Mouse (Mus musculus) embryonic facial prominence, embryonic 13.5 days (tissue): ENCODE measurements around the gene Parp8. TPM values are rescaled to one million over a fixed set of nuclear protein-coding genes. Genes with fewer than 3 reads are reported as not detected.

Source experiments
- ATAC-seq: fragments of 200-750 bp; cut with Nextera tagmentation; 2 replicates; pipeline ENCODE4 v1.8.0; 2017; ENCODE audit warnings: low read depth; ENCODE audit not compliant: insufficient number of reproducible peaks, insufficient read depth, low FRiP score, low TSS enrichment
- H3K27ac ChIP-seq: fragments of 300-500 bp; sonication (generic); 2 replicates; pipeline ENCODE4 v1.5.1; 2015; ENCODE audit warnings: moderate library complexity, mild to moderate bottlenecking, inconsistent platforms
- H3K27me3 ChIP-seq: fragments of 300-500 bp; sonication (generic); 2 replicates; pipeline ENCODE4 v1.6.1; 2015; ENCODE audit warnings: mild to moderate bottlenecking, inconsistent platforms
- H3K36me3 ChIP-seq: fragments of 300-500 bp; sonication (generic); 2 replicates; pipeline ENCODE4 v1.6.1; 2015; ENCODE audit warnings: mild to moderate bottlenecking, inconsistent platforms
- H3K4me1 ChIP-seq: fragments of 300-500 bp; sonication (generic); 2 replicates; pipeline ENCODE4 v1.6.1; 2015; ENCODE audit warnings: inconsistent platforms
- H3K4me2 ChIP-seq: fragments of 300-500 bp; sonication (generic); 2 replicates; pipeline ENCODE4 v1.6.1; 2015; ENCODE audit warnings: moderate library complexity, mild to moderate bottlenecking, inconsistent platforms
- H3K4me3 ChIP-seq: fragments of 300-500 bp; sonication (generic); 2 replicates; pipeline ENCODE4 v1.5.1; 2015; ENCODE audit warnings: mild to moderate bottlenecking, inconsistent platforms
- H3K9ac ChIP-seq: fragments of 300-500 bp; sonication (generic); 2 replicates; pipeline ENCODE4 v1.6.1; 2015; ENCODE audit warnings: mild to moderate bottlenecking, inconsistent platforms
- H3K9me3 ChIP-seq: fragments of 300-500 bp; sonication (generic); 2 replicates; pipeline ENCODE4 v1.6.1; 2016; ENCODE audit warnings: inconsistent platforms
- WGBS: fragments of 180-500 bp; shearing (Covaris S2); methylation state at CpG from one replicate; pipeline ENCODE4 v1.1.7; 2015; ENCODE audit warnings: mixed read lengths; 5-methylcytosine and 5-hydroxymethylcytosine counted together
- polyA plus RNA-seq: library from polyadenylated mRNA; unstranded; fragments of >200 nt; fragmentation: Nextera tagmentation; extraction: Ambion mirVana; gene quantifications from 2 replicates; pipeline ENCODE4 v1.2.1, GENCODE M21; 2015

Gene Parp8
- polyA plus RNA-seq, 1 experiment from 2014 or later: 19.9 TPM

DNA sequence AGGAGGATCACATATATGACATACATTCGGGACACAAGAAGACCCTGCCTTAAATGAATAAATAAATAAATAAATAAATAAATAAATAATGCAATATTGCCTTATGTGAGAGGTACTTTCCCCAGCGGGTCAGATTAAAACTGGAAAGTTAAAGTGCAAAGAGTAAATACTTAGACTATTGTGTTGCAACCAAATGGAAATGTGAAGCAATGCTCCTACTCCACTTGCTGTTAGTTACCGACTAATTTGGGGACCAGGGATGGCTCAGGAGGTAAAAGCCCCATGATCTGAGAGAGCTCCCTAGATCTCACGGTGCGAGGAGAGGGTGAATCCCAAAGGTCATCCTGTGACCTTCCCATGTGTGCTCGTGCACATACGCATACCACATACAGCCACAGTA is 38.7 kb downstream of the Parp8 start:
- no peak overlapping the region for H3K4me2 ChIP-seq
- H3K27ac ChIP-seq: no peak overlapping the region
- H3K4me1 ChIP-seq: no peaks in the 10 kb centered on the region
- no peak overlapping the region for H3K4me3 ChIP-seq
- H3K9me3 ChIP-seq: no peaks in the 10 kb centered on the region
- H3K36me3 ChIP-seq: no peaks in the 10 kb centered on the region
- ATAC-seq: no peak
- no peaks in the 10 kb centered on the region for H3K27me3 ChIP-seq
- WGBS: 90% methylated on average over 7 of the region's 7 CpGs
- H3K9ac ChIP-seq: no peak overlapping the region

DNA sequence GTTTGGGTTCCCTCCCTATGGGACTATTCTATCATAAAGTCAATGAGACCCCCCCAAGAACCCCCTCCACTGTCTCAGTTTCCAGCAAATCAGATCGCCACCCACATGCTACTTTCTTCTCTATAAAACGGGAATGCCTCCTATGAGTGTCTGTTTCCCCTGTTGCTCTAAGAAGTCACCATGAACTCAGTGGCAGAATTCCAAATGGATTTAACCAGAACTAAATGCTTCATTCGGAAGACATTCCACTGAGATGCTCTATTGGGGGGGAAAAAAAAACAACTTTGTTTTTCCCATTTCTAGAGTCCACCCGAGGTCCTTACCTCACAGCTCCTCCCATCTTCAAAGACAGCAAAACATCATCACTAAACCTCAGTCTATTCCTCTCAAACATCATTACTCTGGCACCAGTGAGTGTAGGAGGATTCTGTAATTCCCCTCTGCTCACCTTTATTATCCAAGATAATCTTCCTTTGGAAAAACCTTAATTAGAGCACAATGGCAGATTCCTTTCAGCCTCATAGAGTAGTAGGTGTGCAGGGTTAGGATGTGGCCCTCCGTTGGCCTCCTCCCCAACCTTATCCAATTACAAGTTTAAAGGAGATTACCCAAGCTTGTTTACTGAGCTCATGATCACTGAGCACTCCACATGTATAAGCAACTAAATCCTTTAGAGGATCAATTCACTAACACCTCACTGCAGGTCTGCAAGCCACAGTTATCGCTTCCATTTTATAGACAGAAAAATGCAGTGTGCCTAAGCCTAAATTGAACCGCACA is 51.1 kb downstream of the Parp8 start:
- H3K27me3 ChIP-seq: no peaks in the 10 kb centered on the region
- peaks cover 12% of the 10 kb centered on the region; the same call in 1 of the 2 replicates for H3K4me1 ChIP-seq
- no peaks in the 10 kb centered on the region for H3K9me3 ChIP-seq
- no peaks in the 10 kb centered on the region for H3K36me3 ChIP-seq
- no peak for ATAC-seq
- no peak overlapping the region for H3K9ac ChIP-seq
- H3K4me2 ChIP-seq: no peak overlapping the region
- H3K4me3 ChIP-seq: no peak overlapping the region
- 60% methylated on average over 7 of the region's 7 CpGs for WGBS
- H3K27ac ChIP-seq: peak overlapping the region; percentile 52; the same call in 1 of the 2 replicates

DNA sequence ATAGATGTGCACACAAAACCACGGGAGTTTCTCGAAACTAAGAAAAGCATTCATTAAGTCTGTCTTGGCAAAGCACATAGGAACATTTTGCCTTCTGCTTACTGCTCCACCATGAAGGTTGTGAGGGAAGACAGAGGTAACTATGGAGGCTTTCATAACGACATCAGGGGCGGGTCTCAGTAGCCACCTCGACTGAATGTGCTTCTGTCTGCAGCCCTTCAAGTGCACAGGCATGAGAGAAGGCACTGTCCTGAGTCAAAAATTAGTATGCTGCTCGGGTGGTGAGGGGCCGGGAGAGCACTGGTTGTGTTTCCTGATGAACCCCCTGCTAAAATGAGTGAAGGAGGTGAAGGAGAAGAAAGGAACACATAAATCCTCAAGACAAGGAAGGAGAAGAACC is 51.8 kb downstream of the Parp8 start:
- 74% methylated on average over 7 of the region's 7 CpGs for WGBS
- Histone ChIP-seq H3K27ac (peak overlapping the region; percentile 52; the same call in 1 of the 2 replicates), H3K9ac (no peak overlapping the region)

DNA sequence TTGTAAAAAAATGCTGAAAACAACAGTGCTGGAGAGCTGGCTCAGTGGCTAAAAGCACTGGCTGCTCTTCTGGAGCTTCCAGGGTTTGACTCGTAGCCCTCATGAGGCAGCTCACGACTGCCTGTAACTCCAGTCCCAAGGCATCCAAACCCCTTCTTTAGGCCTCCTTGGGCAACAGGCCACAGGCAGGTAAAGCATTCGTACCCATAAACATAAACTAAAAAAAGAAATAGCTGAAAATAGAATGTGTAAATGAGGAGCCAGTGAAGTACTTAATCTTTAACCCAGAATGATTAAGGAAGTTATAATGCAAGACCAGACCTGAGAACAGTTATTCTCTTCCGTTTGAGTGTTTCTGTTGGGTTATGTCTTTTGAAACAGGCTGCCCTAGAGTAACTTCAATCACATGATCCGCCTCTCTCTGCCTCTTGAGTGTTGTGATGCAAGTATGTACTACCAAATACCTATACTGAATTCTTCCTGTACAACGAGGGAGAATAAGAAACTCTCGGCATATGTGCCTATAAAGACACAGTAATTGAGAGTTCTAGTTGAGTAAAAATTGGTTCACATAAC is 53.2 kb downstream of the Parp8 start:
- no peak overlapping the region for H3K27ac ChIP-seq
- no peaks in the 10 kb centered on the region for H3K36me3 ChIP-seq
- peaks cover 12% of the 10 kb centered on the region; the same call in 1 of the 2 replicates for H3K4me1 ChIP-seq
- no peak overlapping the region for H3K9ac ChIP-seq
- no peak for ATAC-seq
- H3K9me3 ChIP-seq: no peaks in the 10 kb centered on the region
- H3K4me2 ChIP-seq: no peak overlapping the region
- no peak overlapping the region for H3K4me3 ChIP-seq
- H3K27me3 ChIP-seq: no peaks in the 10 kb centered on the region
- 80% methylated on average over 7 of the region's 7 CpGs for WGBS

More for the DNA sequence above, 51.8 kb downstream of the Parp8 start:
- Histone ChIP-seq H3K4me3 (no peak overlapping the region), H3K9me3 (no peaks in the 10 kb centered on the region), H3K27me3 (no peaks in the 10 kb centered on the region), H3K36me3 (no peaks in the 10 kb centered on the region), H3K4me1 (peaks cover 12% of the 10 kb centered on the region; the same call in 1 of the 2 replicates), H3K4me2 (no peak overlapping the region)
- no peak for ATAC-seq

DNA sequence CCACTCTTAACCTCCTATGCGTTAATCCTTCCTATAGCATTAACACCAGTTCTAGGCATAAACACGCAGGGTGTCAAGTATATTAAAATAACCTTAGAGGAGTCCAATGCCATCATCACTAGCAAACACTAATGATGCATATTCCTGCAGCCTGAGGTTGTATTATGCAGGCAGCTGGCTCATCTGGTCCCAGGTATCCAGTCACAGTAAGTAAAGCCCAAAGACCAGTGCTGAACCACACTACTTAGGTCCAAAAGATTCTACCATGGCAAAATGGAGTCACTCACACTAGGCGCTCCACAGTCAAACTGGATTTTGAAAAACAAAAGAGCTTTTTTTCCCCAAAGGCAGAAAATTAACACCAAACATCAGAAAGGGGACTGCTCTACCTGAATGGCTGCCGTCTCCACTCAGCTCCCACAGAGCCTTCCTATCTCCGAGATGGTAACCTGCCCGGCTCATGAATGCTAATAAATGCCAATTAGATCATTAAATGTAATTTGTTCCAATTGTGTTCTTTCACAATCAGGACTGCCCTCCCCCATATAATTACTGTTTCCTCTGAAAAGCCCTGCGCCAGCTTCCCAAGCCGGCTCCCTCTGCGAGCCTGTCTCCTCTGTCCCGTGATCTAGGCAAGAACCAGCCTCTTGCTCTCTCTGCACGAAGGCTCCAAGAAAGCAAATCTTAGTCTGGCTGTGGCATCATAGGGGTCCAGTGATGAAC is 54.5 kb downstream of the Parp8 start:
- Histone ChIP-seq H3K4me3 (no peak overlapping the region), H3K36me3 (no peaks in the 10 kb centered on the region), H3K27me3 (no peaks in the 10 kb centered on the region), H3K9ac (no peak overlapping the region), H3K4me1 (peaks cover 12% of the 10 kb centered on the region; the same call in 1 of the 2 replicates), H3K27ac (no peak overlapping the region), H3K4me2 (no peak overlapping the region), H3K9me3 (no peaks in the 10 kb centered on the region)
- ATAC-seq: no peak
- 57% methylated on average over 11 of the region's 11 CpGs for WGBS

DNA sequence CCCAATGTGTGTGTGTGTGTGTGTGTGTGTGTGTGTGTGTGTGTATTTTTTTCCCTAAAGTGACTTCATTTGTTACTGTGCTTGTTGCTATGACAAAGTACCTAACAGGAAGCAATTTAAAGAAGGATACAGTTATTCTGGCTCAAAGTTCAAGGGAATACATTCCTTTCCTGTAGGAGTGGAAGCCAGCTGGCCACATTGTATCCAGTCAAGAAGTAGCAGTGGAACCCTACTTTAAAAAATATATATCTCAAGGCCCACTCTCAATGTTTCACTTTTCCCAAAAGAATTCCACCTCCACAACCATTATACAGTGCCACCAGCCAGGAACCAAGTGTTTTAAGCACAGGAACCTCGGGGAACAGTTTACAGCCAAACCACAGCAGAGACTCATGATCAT is 55.7 kb downstream of the Parp8 start:
- peaks cover 12% of the 10 kb centered on the region; the same call in 1 of the 2 replicates for H3K4me1 ChIP-seq
- no peak overlapping the region for H3K4me3 ChIP-seq
- no peak for ATAC-seq
- H3K27ac ChIP-seq: no peak overlapping the region
- no peaks in the 10 kb centered on the region for H3K27me3 ChIP-seq
- no peaks in the 10 kb centered on the region for H3K36me3 ChIP-seq
- H3K9me3 ChIP-seq: no peaks in the 10 kb centered on the region
- no peak overlapping the region for H3K9ac ChIP-seq
- no peak overlapping the region for H3K4me2 ChIP-seq
- 82% methylated on average over 1 of the region's 1 CpGs for WGBS

DNA sequence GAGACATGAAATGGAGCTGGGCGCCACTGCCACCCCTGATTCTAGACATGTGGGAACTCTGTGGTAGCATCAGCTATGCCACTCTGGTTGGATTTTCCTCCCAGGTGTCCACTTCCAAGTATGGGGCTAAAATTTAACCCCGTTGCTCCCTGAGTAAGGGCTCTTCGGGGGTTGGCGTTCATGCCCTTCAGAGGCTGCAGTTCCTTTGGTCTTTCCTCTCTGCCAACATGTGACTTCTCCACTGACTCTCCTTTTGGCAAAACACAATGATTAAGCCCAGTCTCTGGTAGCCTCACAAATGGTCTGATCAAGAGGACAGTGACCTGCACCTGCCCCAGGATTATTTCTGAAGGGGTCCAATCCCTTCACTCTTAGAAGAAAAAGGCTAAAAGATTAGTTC is 56.4 kb downstream of the Parp8 start:
- no peak for ATAC-seq
- no peaks in the 10 kb centered on the region for H3K36me3 ChIP-seq
- H3K4me2 ChIP-seq: no peak overlapping the region
- WGBS: 91% methylated on average over 4 of the region's 4 CpGs
- no peaks in the 10 kb centered on the region for H3K9me3 ChIP-seq
- no peak overlapping the region for H3K9ac ChIP-seq
- H3K27ac ChIP-seq: no peak overlapping the region
- no peak overlapping the region for H3K4me3 ChIP-seq
- H3K4me1 ChIP-seq: peaks cover 4% of the 10 kb centered on the region; the same call in 1 of the 2 replicates
- H3K27me3 ChIP-seq: no peaks in the 10 kb centered on the region

DNA sequence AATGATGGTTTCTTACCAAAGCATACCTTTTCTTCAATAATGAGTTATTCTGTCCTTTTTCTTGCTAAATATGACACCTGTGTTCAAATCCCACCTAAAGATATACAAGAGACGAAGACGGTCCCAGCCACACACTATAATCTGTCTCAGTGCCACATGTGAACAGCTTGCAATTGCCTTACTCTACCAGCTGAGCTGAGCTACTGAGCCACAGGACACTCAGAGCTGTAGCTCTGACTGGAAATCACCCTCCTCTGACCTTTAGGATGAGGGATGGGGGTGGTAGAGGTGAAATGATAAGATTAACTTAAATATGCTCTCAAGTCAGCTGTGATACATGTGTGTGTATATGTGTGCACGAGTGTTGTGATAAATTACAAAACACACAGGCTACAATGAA is 57.9 kb downstream of the Parp8 start:
- WGBS: 87% methylated on average over 3 of the region's 3 CpGs

DNA sequence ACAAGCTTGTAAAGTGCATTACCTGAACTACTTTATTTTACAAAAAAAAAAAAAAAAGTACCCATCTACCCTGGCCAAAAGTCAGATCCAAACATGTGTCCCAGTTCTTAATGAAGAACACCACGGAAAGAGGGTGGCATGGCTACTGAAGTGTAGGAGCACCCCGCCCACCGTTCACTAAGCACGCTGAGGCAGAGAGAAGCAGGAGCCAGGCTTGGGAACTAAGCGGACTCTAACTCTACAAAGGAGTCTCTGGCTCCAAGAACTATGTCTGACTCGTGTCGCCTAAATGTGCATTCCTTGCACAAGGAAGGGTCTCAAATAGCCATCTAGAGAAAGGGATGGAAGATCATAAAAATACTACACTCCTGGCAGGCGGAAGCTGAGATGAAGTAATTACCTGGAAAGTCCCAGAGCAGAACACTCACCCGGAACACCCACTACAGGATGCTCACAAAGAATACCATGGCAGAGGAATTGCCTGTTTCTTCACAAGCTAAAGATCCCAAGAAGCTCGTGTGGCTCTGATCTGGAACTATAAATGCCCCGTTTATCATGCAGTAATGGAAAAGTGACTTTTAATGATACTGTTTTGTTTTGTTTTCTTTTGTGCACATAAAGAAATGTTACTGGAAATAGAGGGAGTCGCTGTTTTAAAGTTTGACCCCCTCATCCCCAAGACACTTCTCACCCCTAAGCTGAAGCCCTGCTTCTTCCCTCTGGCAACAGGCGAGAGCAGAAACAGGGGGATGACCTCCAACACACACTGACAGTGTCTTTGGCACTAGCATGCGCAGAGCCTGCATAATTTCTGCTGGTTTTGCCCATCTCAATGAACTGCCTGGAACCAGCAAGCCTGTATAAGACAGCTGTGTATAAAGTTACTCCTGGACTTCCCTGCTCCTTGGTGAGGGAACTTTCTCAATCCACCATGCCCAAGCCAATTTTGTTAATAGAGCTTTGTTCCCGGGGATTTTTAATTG is 62.6 kb downstream of the Parp8 start:
- no peak overlapping the region for H3K27ac ChIP-seq
- H3K36me3 ChIP-seq: no peaks in the 10 kb centered on the region
- H3K4me2 ChIP-seq: no peak overlapping the region
- H3K9ac ChIP-seq: no peak overlapping the region
- H3K27me3 ChIP-seq: no peaks in the 10 kb centered on the region
- 73% methylated on average over 15 of the region's 15 CpGs for WGBS
- ATAC-seq: no peak
- peaks cover 8% of the 10 kb centered on the region; the same call in 1 of the 2 replicates for H3K4me1 ChIP-seq
- no peaks in the 10 kb centered on the region for H3K9me3 ChIP-seq
- no peak overlapping the region for H3K4me3 ChIP-seq

More for the DNA sequence above, 57.9 kb downstream of the Parp8 start:
- Histone ChIP-seq H3K36me3 (no peaks in the 10 kb centered on the region), H3K27me3 (no peaks in the 10 kb centered on the region), H3K9ac (no peak overlapping the region), H3K27ac (no peak overlapping the region), H3K4me1 (0 out of 2 replicates have a peak, but pooled peaks cover 3% of the 10 kb centered on the region), H3K9me3 (no peaks in the 10 kb centered on the region), H3K4me2 (no peak overlapping the region), H3K4me3 (no peak overlapping the region)
- ATAC-seq: no peak

DNA sequence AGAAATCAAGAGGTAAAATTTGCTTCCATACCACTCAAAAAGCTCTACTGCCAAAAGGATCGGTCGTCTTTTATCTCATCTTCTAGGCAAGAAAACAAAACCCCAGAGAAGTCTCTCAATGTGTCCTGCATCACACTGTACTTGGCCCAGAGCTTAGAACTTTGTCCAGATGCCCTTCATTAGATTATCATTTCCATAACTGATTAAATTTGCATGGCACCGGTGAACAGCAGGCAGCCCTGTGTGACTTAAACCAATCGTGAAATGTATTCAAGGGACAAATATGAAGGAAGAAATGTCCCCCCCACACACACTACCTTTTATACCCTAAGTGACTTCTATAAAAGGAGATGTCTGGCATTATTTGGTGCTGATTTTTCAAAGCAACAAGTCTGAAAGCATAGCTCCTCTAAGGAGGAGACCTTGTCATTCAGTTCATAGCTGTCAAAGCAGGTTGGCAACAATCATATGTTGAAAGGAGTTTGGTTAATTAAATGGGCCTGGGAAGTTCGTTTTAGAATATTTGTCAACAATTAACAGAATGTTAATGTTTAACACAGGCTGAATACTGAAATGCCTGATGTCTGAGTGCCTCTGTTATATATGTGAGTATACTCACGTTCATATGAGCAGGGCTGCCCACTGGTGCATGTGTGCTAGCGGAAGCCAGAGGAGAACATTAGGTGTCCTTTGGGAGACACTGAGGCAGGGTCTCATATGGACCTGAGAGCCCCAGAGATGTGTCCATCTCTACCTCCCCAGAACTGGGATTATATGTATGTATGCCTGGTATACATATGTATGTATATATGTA is 66.4 kb downstream of the Parp8 start:
- Histone ChIP-seq H3K9ac (no peak overlapping the region), H3K4me2 (no peak overlapping the region), H3K36me3 (no peaks in the 10 kb centered on the region), H3K27me3 (no peaks in the 10 kb centered on the region), H3K27ac (no peak overlapping the region), H3K4me3 (no peak overlapping the region), H3K4me1 (peaks cover 13% of the 10 kb centered on the region), H3K9me3 (no peaks in the 10 kb centered on the region)
- WGBS: 52% methylated on average over 7 of the region's 7 CpGs
- ATAC-seq: no peak
